Mouse (Mus musculus) midbrain, embryonic 12.5 days (tissue): ENCODE measurements around the gene Islr. TPM values are rescaled to one million over a fixed set of nuclear protein-coding genes. Genes with fewer than 3 reads are reported as not detected.

Source experiments
- ATAC-seq: fragments of 200-750 bp; cut with Nextera tagmentation; 2 replicates; pipeline ENCODE4 v1.8.0; 2017; ENCODE audit warnings: low read depth, moderate TSS enrichment, moderate library complexity; ENCODE audit not compliant: low FRiP score
- H3K27ac ChIP-seq: fragments of 300-500 bp; sonication (generic); replicated peaks from 2 replicates; pipeline ENCODE4 v1.5.1; 2016; ENCODE audit warnings: mild to moderate bottlenecking
- H3K27me3 ChIP-seq: fragments of 300-500 bp; sonication (generic); 2 replicates; pipeline ENCODE4 v1.6.1; 2016; ENCODE audit warnings: mild to moderate bottlenecking
- H3K36me3 ChIP-seq: fragments of 300-500 bp; sonication (generic); 2 replicates; pipeline ENCODE4 v1.6.1; 2016
- H3K4me1 ChIP-seq: fragments of 300-500 bp; sonication (generic); 2 replicates; pipeline ENCODE4 v1.6.1; 2016
- H3K4me2 ChIP-seq: fragments of 300-500 bp; sonication (generic); replicated peaks from 2 replicates; pipeline ENCODE4 v1.6.1; 2016; ENCODE audit warnings: mild to moderate bottlenecking, moderate library complexity
- H3K4me3 ChIP-seq: fragments of 300-500 bp; sonication (generic); 2 replicates; pipeline ENCODE4 v1.5.1; 2016; ENCODE audit warnings: mild to moderate bottlenecking
- H3K9ac ChIP-seq: fragments of 300-500 bp; sonication (generic); replicated peaks from 2 replicates; pipeline ENCODE4 v1.6.1; 2016; ENCODE audit warnings: mild to moderate bottlenecking, moderate library complexity
- H3K9me3 ChIP-seq: fragments of 300-500 bp; sonication (generic); 2 replicates; pipeline ENCODE4 v1.6.1; 2016; ENCODE audit warnings: mild to moderate bottlenecking
- WGBS: fragments of 180-500 bp; shearing (Covaris S2); methylation state at CpG from one replicate; pipeline ENCODE4 v1.1.7; 2016; 5-methylcytosine and 5-hydroxymethylcytosine counted together
- polyA plus RNA-seq: library from polyadenylated mRNA; unstranded; fragments of >200 nt; fragmentation: Nextera tagmentation; extraction: Ambion mirVana; gene quantifications from 2 replicates; pipeline ENCODE4 v1.2.1, GENCODE M21; 2016

Islr gene
- polyA plus RNA-seq, 1 experiment from 2014 or later, result 42.6 TPM

GRCm38 (mm10) chr9:58214519-58215180, 10.5 kb upstream of the Islr start:
- WGBS, result 62% methylated on average over 8 of the region's 8 CpGs
- Histone ChIP-seq H3K36me3 (0 out of 2 replicates have a peak, but pooled peaks cover 3% of the 10 kb centered on the region), H3K4me3 (no peak overlapping the region), H3K27me3 (peaks cover 10% of the 10 kb centered on the region; the same call in 1 of the 2 replicates), H3K9me3 (no peaks in the 10 kb centered on the region), H3K4me2 (no peak overlapping the region), H3K9ac (no peak overlapping the region), H3K27ac (no peak overlapping the region), H3K4me1 (peaks cover 14% of the 10 kb centered on the region)
- no peak for ATAC-seq

GRCm38 (mm10) chr9:58213865-58214264, 9.8 kb upstream of the Islr start:
- Histone ChIP-seq H3K36me3 (no peaks in the 10 kb centered on the region), H3K9me3 (no peaks in the 10 kb centered on the region), H3K9ac (no peak overlapping the region; the same call in 1 of the 2 replicates), H3K4me3 (no peak overlapping the region), H3K27me3 (peaks cover 10% of the 10 kb centered on the region; the same call in 1 of the 2 replicates), H3K4me1 (peaks cover 14% of the 10 kb centered on the region), H3K27ac (no peak overlapping the region), H3K4me2 (no peak overlapping the region)
- ATAC-seq, result no peak
- 29% methylated on average over 5 of the region's 5 CpGs for WGBS

- H3K4me1 ChIP-seq, result peaks cover 14% of the 10 kb centered on the region
- WGBS, result 82% methylated on average over 5 of the region's 5 CpGs
- H3K27ac ChIP-seq, result no peak overlapping the region
- no peaks in the 10 kb centered on the region for H3K9me3 ChIP-seq
- peaks cover 10% of the 10 kb centered on the region for H3K27me3 ChIP-seq
- no peak overlapping the region for H3K4me3 ChIP-seq
- no peak overlapping the region for H3K9ac ChIP-seq
- no peaks in the 10 kb centered on the region for H3K36me3 ChIP-seq
- no peak for ATAC-seq
- H3K4me2 ChIP-seq, result no peak overlapping the region
Measured at GRCm38 (mm10) chr9:58213377-58213776, 9.3 kb upstream of the Islr start.

GRCm38 (mm10) chr9:58210304-58210627, 6.2 kb upstream of the Islr start:
- H3K36me3 ChIP-seq, result no peaks in the 10 kb centered on the region
- H3K9ac ChIP-seq, result no peak overlapping the region
- WGBS, result 93% methylated on average over 2 of the region's 2 CpGs
- peaks cover 24% of the 10 kb centered on the region for H3K27me3 ChIP-seq
- no peak for ATAC-seq
- H3K4me2 ChIP-seq, result no peak overlapping the region
- no peak overlapping the region for H3K27ac ChIP-seq
- no peak overlapping the region for H3K4me3 ChIP-seq
- H3K9me3 ChIP-seq, result no peaks in the 10 kb centered on the region
- peaks cover 14% of the 10 kb centered on the region for H3K4me1 ChIP-seq

- Histone ChIP-seq H3K36me3 (no peaks in the 10 kb centered on the region), H3K27ac (no peak overlapping the region), H3K4me2 (no peak overlapping the region), H3K9me3 (no peaks in the 10 kb centered on the region), H3K27me3 (peaks cover 30% of the 10 kb centered on the region), H3K4me3 (no peak overlapping the region), H3K9ac (no peak overlapping the region), H3K4me1 (peaks cover 16% of the 10 kb centered on the region)
- no peak for ATAC-seq
- WGBS, result 76% methylated on average over 8 of the region's 8 CpGs
Measured at GRCm38 (mm10) chr9:58209462-58210303, 5.6 kb upstream of the Islr start.

GRCm38 (mm10) chr9:58206013-58206412, 1.9 kb upstream of the Islr start:
- WGBS, result 77% methylated on average over 7 of the region's 7 CpGs
- no peaks in the 10 kb centered on the region for H3K36me3 ChIP-seq
- peaks cover 58% of the 10 kb centered on the region for H3K27me3 ChIP-seq
- no peak overlapping the region for H3K4me3 ChIP-seq
- H3K9me3 ChIP-seq, result no peaks in the 10 kb centered on the region
- no peak overlapping the region for H3K27ac ChIP-seq
- H3K9ac ChIP-seq, result no peak overlapping the region
- H3K4me1 ChIP-seq, result peaks cover 43% of the 10 kb centered on the region
- ATAC-seq, result no peak
- H3K4me2 ChIP-seq, result peak overlapping the region; percentile 52

GRCm38 (mm10) chr9:58204448-58205000, 418 bp upstream of the Islr start:
- H3K9ac ChIP-seq, result peak overlapping the region; percentile 34; the same call in 1 of the 2 replicates
- no peaks in the 10 kb centered on the region for H3K9me3 ChIP-seq
- peak overlapping the region; percentile 88 for H3K27ac ChIP-seq
- H3K4me1 ChIP-seq, result peaks cover 50% of the 10 kb centered on the region
- WGBS, result 4% methylated on average over 18 of the region's 18 CpGs
- peaks cover 70% of the 10 kb centered on the region for H3K27me3 ChIP-seq
- peak; percentile 72; the same call in 1 of the 2 replicates for ATAC-seq
- peak overlapping the region; percentile 42 for H3K4me3 ChIP-seq
- H3K36me3 ChIP-seq, result no peaks in the 10 kb centered on the region
- H3K4me2 ChIP-seq, result peak overlapping the region; percentile 52

- Histone ChIP-seq H3K4me3 (peak overlapping the region; percentile 42), H3K4me2 (peak overlapping the region; percentile 52), H3K27ac (peak overlapping the region; percentile 88), H3K9ac (peak overlapping the region; percentile 54), H3K9me3 (no peaks in the 10 kb centered on the region), H3K36me3 (no peaks in the 10 kb centered on the region), H3K27me3 (peaks cover 87% of the 10 kb centered on the region), H3K4me1 (peaks cover 66% of the 10 kb centered on the region)
- 2% methylated on average over 14 of the region's 14 CpGs for WGBS
- no peak for ATAC-seq
Measured at GRCm38 (mm10) chr9:58202676-58203453, 1.2 kb downstream of the Islr start.

GRCm38 (mm10) chr9:58201861-58202549, 2.1 kb downstream of the Islr start:
- under 1% methylated on average over 37 of the region's 37 CpGs for WGBS
- peaks cover 73% of the 10 kb centered on the region for H3K4me1 ChIP-seq
- ATAC-seq, result 0 out of 2 replicates have a peak, but pooled peaks have one; percentile 17

GRCm38 (mm10) chr9:58201091-58201842, 2.8 kb downstream of the Islr start:
- Histone ChIP-seq H3K4me1 (peaks cover 80% of the 10 kb centered on the region), H3K4me3 (peak overlapping the region; percentile 42), H3K4me2 (peak overlapping the region; percentile 52), H3K9me3 (no peaks in the 10 kb centered on the region), H3K36me3 (no peaks in the 10 kb centered on the region), H3K27me3 (peaks cover 99% of the 10 kb centered on the region), H3K27ac (peak overlapping the region; percentile 88), H3K9ac (peak overlapping the region; percentile 64)
- ATAC-seq, result no peak
- 2% methylated on average over 24 of the region's 24 CpGs for WGBS

More at GRCm38 (mm10) chr9:58201861-58202549, 2.1 kb downstream of the Islr start:
- H3K36me3 ChIP-seq, result no peaks in the 10 kb centered on the region
- peaks cover 95% of the 10 kb centered on the region for H3K27me3 ChIP-seq
- peak overlapping the region; percentile 88 for H3K27ac ChIP-seq
- H3K4me2 ChIP-seq, result peak overlapping the region; percentile 52
- H3K4me3 ChIP-seq, result peak overlapping the region; percentile 42
- H3K9me3 ChIP-seq, result no peaks in the 10 kb centered on the region
- peak overlapping the region; percentile 54 for H3K9ac ChIP-seq
